In the genomic region with DNA sequence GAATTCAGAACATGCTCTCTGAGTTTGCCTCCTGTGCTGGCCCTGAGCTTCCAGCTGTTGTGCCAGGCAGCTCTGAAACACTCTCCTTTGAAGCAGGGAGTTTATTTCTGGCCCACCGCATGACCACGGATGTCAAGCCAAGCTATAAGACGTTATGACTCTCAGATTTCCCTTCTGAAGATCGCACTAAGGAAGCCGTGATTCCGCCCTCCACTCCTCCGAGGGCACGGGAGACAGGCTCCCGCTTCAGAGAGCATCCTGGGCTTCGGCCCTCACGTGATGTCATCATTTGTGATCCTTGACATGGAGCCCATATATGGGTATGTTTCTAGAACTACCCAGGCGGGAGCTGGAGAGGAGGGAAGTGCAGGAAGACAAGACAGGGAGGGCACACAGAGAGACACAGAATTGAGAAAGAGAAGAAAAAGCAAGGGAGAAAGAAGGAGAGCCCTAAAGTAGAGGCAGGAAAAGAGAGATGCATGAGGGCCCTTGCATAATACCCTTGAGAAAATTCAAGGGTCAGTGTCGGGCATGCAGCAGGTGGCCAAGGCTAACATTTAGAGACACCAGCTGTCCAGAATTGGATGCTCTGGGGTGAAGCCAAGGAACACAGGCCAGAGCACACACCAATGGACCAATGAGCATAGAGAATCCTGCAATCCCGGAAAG, we compare ENCODE assay signal across 11 mouse cellular contexts. TPM values are rescaled to one million over a fixed set of nuclear protein-coding genes. Genes with fewer than 3 reads are reported as not detected.
DNase-seq lines count a peak whose midpoint lies in the region; ATAC-seq lines count a peak whose summit lies in the region.
"Had no signal": no experiment of that assay in that cellular context is flagged by ENCODE, and none has a peak within 500 bp of the region (broad histone marks: within the 10 kb centered on the region; RNA-seq: fewer than 3 reads in every experiment).

TSS of gene Asb2 (minus strand) at position 256 of the 669 bp plus-strand sequence.

- peak within 1 kb of the TSS; percentile 16 for H3K4me3 ChIP-seq in intestine, embryonic 14.5 days (ENCODE audit: low read depth, low read length)
- H3K4me3 ChIP-seq in midbrain, embryonic 13.5 days (replicated peaks) = no peak within 1 kb of the TSS
- H3K4me3 ChIP-seq: neural tube, embryonic 12.5 days had no signal

- 0 out of 2 replicates have a peak, but pooled peaks have one; percentile 33 for ATAC-seq in intestine, embryonic 14.5 days (replicated peaks; ENCODE audit: low FRiP score, low TSS enrichment, low read depth)
- ATAC-seq in monocyte, adult 5-6 weeks (replicated peaks; ENCODE audit: insufficient number of reproducible peaks, low FRiP score, low TSS enrichment, poor library complexity, severe bottlenecking) = no peak
- no peak for ATAC-seq in midbrain, embryonic 13.5 days

- H3K36me3 ChIP-seq in intestine, embryonic 14.5 days (ENCODE audit: control insufficient read depth, insufficient read depth, low read length) = no peaks in the 10 kb centered on the region
- no peaks in the 10 kb centered on the region for H3K36me3 ChIP-seq in midbrain, embryonic 13.5 days
- H3K36me3 ChIP-seq: neural tube, embryonic 12.5 days had no signal

- no peaks in the 10 kb centered on the region for H3K4me1 ChIP-seq in intestine, embryonic 14.5 days (replicated peaks; ENCODE audit: control insufficient read depth, insufficient read depth, low read length)
- H3K4me1 ChIP-seq in midbrain, embryonic 13.5 days (replicated peaks) = peaks cover 13% of the 10 kb centered on the region

- H3K27ac ChIP-seq in intestine, embryonic 14.5 days (ENCODE audit: low read depth) = peak within 1 kb of the TSS; percentile 80
- no peak within 1 kb of the TSS for H3K27ac ChIP-seq in midbrain, embryonic 13.5 days
- H3K27ac ChIP-seq: liver, embryonic 14.5 days; neural tube, embryonic 12.5 days had no signal

- H3K9ac ChIP-seq in intestine, embryonic 14.5 days (ENCODE audit: low read length) = peak within 1 kb of the TSS; percentile 34
- H3K9ac ChIP-seq in midbrain, embryonic 13.5 days (replicated peaks) = no peak within 1 kb of the TSS
- H3K9ac ChIP-seq: liver, embryonic 14.5 days; neural tube, embryonic 12.5 days had no signal

- DNase-seq in retina, postnatal 1 day = peak; percentile 21
- no peak for DNase-seq in retina, embryonic 14.5 days (ENCODE audit: low spot score)
- peak; percentile 72 to 79 for DNase-seq in heart, adult 18-20 months
- DNase-seq in intestine, embryonic 14.5 days (ENCODE audit: low spot score) = no peak
- DNase-seq in testis, postnatal 10 days (ENCODE audit: low spot score) = peak; percentile 56
- DNase-seq in layer of hippocampus, postnatal 36 days = no peak

- H3K27me3 ChIP-seq in intestine, embryonic 14.5 days (replicated peaks; ENCODE audit: control insufficient read depth, insufficient read depth, low read length) = no peaks in the 10 kb centered on the region
- H3K27me3 ChIP-seq in midbrain, embryonic 13.5 days = no peaks in the 10 kb centered on the region
- H3K27me3 ChIP-seq: neural tube, embryonic 12.5 days had no signal

- WGBS in intestine, embryonic 14.5 days = 47% methylated on average over 14 of the region's 14 CpGs
- 77% methylated on average over 14 of the region's 14 CpGs for WGBS in midbrain, embryonic 13.5 days

- no peaks in the 10 kb centered on the region for H3K9me3 ChIP-seq in intestine, embryonic 14.5 days (ENCODE audit: control insufficient read depth, low read length)
- H3K9me3 ChIP-seq in midbrain, embryonic 13.5 days = no peaks in the 10 kb centered on the region
- H3K9me3 ChIP-seq: neural tube, embryonic 12.5 days had no signal

- H3K4me2 ChIP-seq in intestine, embryonic 14.5 days (ENCODE audit: low read length) = peak within 1 kb of the TSS; percentile 37
- H3K4me2 ChIP-seq in midbrain, embryonic 13.5 days (replicated peaks) = no peak within 1 kb of the TSS
- H3K4me2 ChIP-seq: neural tube, embryonic 12.5 days had no signal

RNA-seq across cellular contexts. Expression of gene Asb2, which starts in this region (rescaled TPM):
- total RNA-seq in heart, adult 18-20 months (2021) = 100 to 1,000 TPM; 561 to 602 TPM
- 24.1 and 24.6 TPM in 2 replicates for polyA plus RNA-seq in intestine, embryonic 14.5 days (2014; fragmentation: Nextera tagmentation; extraction: Ambion mirVana)
- total RNA-seq in layer of hippocampus, postnatal 36 days (2021) = 1 to 10 TPM; 1.6 to 1.7 TPM
- 0.96 to 4.0 TPM (median 1.2 TPM) in 3 replicates for total RNA-seq in monocyte, adult 5-6 weeks (2017)
- polyA plus RNA-seq in midbrain, embryonic 13.5 days (2015; fragmentation: Nextera tagmentation; extraction: Ambion mirVana) = 0.57 and 0.82 TPM in 2 replicates
- total RNA-seq: common myeloid progenitor, adult 5-6 weeks had no signal

Comparison
In these comparisons a context has a peak if more than half of its experiments do, and no peak if none do; other contexts are left out.
1. RNA of gene Asb2 (total RNA-seq): 561 to 602 TPM in heart, adult 18-20 months; 0.96 to 4.0 TPM in monocyte, adult 5-6 weeks and 1.6 to 1.7 TPM in layer of hippocampus, postnatal 36 days; every median in the first group is over 100 times any median in the second.
2. RNA of gene Asb2 (polyA plus RNA-seq): 24.1 to 24.6 TPM in intestine, embryonic 14.5 days; 0.57 to 0.82 TPM in midbrain, embryonic 13.5 days; every median in the first group is over 10 times any median in the second.
3. DNase-seq: peak in retina, postnatal 1 day (single experiment), heart, adult 18-20 months (2 of 2) and testis, postnatal 10 days (single experiment); none in retina, embryonic 14.5 days (single experiment), intestine, embryonic 14.5 days (single experiment) and layer of hippocampus, postnatal 36 days (0 of 2).